Mouse (Mus musculus) hindbrain, embryonic 14.5 days (tissue): Measurements from ENCODE around the gene Ccdc170. TPM values are rescaled to one million over a fixed set of nuclear protein-coding genes. Genes with fewer than 3 reads are reported as not detected.
"Not testable (repeated sequence)": the region's sequence is repeated elsewhere in the genome, so short reads cannot be mapped to it uniquely, and the experiment has no call there.

Experiments
- ATAC-seq: fragments of 200-750 bp; cut with Nextera tagmentation; 2 replicates; pipeline ENCODE4 v1.8.0; 2017; ENCODE audit warnings: moderate number of reproducible peaks, mild to moderate bottlenecking, moderate TSS enrichment, moderate library complexity; ENCODE audit not compliant: low FRiP score
- DNase-seq: peaks from one replicate; pipeline ENCODE4 v3.0.0-alpha.2; 2015; ENCODE audit warnings: low spot score
- H3K27ac ChIP-seq: fragments of 300-500 bp; sonication (generic); 2 replicates; pipeline ENCODE4 v1.5.1; 2014; ENCODE audit warnings: mild to moderate bottlenecking, moderate library complexity
- H3K27me3 ChIP-seq: fragments of 300-500 bp; sonication (generic); 2 replicates; pipeline ENCODE4 v1.6.1; 2014; ENCODE audit warnings: mild to moderate bottlenecking, low read length, mixed read lengths; ENCODE audit not compliant: control insufficient read depth, insufficient read depth
- H3K36me3 ChIP-seq: fragments of 300-500 bp; sonication (generic); replicated peaks from 2 replicates; pipeline ENCODE4 v1.6.1; 2014; ENCODE audit not compliant: control insufficient read depth, insufficient read depth
- H3K4me1 ChIP-seq: fragments of 300-500 bp; sonication (generic); replicated peaks from 2 replicates; pipeline ENCODE4 v1.6.1; 2014; ENCODE audit warnings: antibody characterized with exemption, low read length, mixed read lengths; ENCODE audit not compliant: control insufficient read depth, insufficient read depth
- H3K4me2 ChIP-seq: fragments of 300-500 bp; sonication (generic); replicated peaks from 2 replicates; pipeline ENCODE4 v1.6.1; 2014; ENCODE audit warnings: mild to moderate bottlenecking, moderate library complexity
- H3K4me3 ChIP-seq: fragments of 300-500 bp; sonication (generic); replicated peaks from 2 replicates; pipeline ENCODE4 v1.5.1; 2014; ENCODE audit warnings: mild to moderate bottlenecking, low read length
- H3K9ac ChIP-seq: fragments of 300-500 bp; sonication (generic); 2 replicates; pipeline ENCODE4 v1.6.1; 2014
- H3K9me3 ChIP-seq: fragments of 300-500 bp; sonication (generic); 2 replicates; pipeline ENCODE4 v1.6.1; 2016; ENCODE audit warnings: low read length; ENCODE audit not compliant: control insufficient read depth
- WGBS: fragments of 180-500 bp; shearing (Covaris S2); extraction: QIAGEN DNeasy Blood & Tissue Kit; methylation state at CpG from one replicate; pipeline ENCODE4 v1.1.7; 2014; 5-methylcytosine and 5-hydroxymethylcytosine counted together
- polyA plus RNA-seq: library from polyadenylated mRNA; unstranded; fragments of >200 nt; fragmentation: Nextera tagmentation; extraction: Ambion mirVana; gene quantifications from 2 replicates; pipeline ENCODE4 v1.2.1, GENCODE M21; 2014

The Ccdc170 gene
- polyA plus RNA-seq, 1 experiment from 2014 or later: 0.70 TPM

DNA sequence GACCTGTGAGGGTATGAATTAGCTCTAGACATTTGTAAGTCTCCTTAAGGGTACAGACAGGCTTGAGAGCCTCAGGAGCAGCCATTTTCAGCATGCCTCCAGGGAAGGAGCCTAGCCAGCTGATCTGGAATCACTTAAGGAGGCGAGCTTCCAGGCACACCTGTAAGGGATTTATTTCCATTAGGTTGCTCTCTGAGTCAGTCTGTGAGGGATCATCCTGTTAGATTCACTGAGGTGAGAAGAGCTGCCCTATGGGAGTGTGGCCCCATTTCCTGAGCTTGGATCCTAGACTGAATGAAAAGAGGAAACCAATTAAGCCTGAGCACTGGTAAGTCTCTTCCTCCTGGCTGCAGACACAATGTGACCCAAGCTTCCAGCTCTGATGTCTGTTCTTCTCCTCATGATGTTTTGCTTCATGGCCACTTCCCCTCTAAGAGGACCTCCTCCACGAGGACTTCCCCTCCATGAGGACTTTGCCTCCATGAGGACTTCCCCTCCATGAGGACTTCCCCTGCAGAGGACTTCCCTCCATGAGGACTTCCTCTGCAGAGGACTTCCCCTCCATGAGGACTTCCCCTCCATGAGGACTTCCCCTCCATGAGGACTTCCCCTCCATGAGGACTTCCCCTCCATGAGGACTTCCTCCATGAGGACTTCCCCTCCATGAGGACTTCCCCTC lies 118.6 kb downstream of the Ccdc170 start:
- H3K27me3 ChIP-seq: no peaks in the 10 kb centered on the region
- H3K4me2 ChIP-seq: no peak overlapping the region
- no peaks in the 10 kb centered on the region for H3K9me3 ChIP-seq
- H3K4me1 ChIP-seq: no peaks in the 10 kb centered on the region
- no peaks in the 10 kb centered on the region for H3K36me3 ChIP-seq
- no peak overlapping the region for H3K9ac ChIP-seq
- no peak overlapping the region for H3K4me3 ChIP-seq
- no peak for DNase-seq
- H3K27ac ChIP-seq: no peak overlapping the region
- WGBS: 70% methylated on average over 2 of the region's 2 CpGs
- no peak for ATAC-seq

DNA sequence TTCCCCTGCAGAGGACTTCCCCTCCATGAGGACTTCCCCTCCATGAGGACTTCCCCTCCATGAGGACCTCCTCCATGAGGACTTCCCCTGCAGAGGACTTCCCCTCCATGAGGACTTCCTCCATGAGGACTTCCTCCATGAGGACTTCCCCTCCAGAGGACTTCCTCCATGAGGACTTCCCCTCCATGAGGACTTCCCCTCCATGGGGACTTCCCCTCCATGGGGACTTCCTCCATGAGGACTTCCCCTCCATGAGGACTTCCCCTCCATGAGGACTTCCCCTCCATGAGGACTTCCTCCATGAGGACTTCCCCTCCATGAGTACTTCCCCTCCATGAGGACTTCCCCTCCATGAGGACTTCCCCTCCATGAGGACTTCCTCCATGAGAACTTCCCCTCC lies 119.3 kb downstream of the Ccdc170 start:
- ATAC-seq, H3K27ac ChIP-seq, H3K4me2 ChIP-seq, H3K36me3 ChIP-seq, H3K4me1 ChIP-seq, H3K27me3 ChIP-seq, H3K4me3 ChIP-seq, H3K9me3 ChIP-seq, DNase-seq, H3K9ac ChIP-seq: not testable (repeated sequence)

DNA sequence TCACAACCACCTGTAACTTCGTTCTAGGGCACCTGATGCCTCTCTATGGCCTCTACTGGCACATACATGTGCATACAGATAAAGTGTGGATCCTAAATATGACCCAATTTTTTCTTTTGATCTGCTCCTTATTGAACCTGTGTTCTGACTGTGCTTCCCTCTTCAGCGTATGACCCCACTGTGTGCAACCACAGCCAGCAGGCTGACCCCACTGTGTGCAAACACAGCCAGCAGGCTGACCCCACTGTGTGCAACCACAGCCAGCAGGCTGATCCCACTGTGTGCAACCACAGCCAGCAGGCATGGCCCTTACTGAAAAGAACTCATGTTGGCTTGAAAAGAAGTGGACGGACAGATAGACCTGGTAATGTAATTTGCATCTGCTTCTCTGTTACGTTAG lies 120.2 kb downstream of the Ccdc170 start:
- no peak overlapping the region for H3K27ac ChIP-seq
- H3K36me3 ChIP-seq: no peaks in the 10 kb centered on the region
- no peaks in the 10 kb centered on the region for H3K4me1 ChIP-seq
- H3K4me2 ChIP-seq: no peak overlapping the region
- 80% methylated on average over 4 of the region's 4 CpGs for WGBS
- ATAC-seq: no peak
- no peak overlapping the region for H3K4me3 ChIP-seq
- no peaks in the 10 kb centered on the region for H3K9me3 ChIP-seq
- no peaks in the 10 kb centered on the region for H3K27me3 ChIP-seq
- no peak for DNase-seq
- H3K9ac ChIP-seq: no peak overlapping the region

DNA sequence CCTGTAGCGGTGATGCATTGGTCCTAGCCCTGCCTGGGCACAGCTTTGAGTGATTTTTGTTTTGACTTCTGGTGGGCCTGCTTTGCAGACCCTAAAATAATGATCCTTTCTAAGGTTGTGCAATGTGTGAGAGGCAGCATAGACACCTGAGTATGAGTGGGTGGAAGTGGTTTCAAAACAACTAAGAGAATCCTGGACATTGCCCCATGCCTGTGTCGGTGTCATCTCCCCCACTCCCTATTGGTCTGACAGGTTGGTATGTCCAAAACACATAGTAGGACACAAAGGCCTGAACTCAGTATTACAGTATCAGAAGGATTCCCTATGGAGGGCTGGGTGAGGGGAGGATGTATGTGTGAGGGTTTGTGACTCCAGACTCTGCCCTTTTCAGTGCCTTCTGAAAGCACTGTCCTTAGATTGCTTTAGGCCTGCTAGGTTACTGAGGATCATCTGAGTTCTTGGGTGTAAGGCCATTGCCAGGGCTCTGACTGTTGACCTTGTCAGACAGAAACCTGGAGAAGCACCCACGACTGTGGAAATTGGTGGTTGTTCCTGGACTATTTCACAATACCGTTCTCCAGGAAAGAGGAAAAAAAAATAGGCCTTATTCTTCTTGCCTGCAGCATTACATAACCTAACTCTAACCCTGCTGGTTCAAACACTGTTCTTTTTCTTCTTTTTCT lies 122.4 kb downstream of the Ccdc170 start:
- DNase-seq (no peak), ATAC-seq (no peak)
- no peaks in the 10 kb centered on the region for H3K9me3 ChIP-seq
- no peak overlapping the region for H3K27ac ChIP-seq
- no peak overlapping the region for H3K4me2 ChIP-seq
- WGBS: 88% methylated on average over 4 of the region's 4 CpGs
- H3K9ac ChIP-seq: no peak overlapping the region
- no peaks in the 10 kb centered on the region for H3K36me3 ChIP-seq
- H3K27me3 ChIP-seq: no peaks in the 10 kb centered on the region
- H3K4me1 ChIP-seq: no peaks in the 10 kb centered on the region
- no peak overlapping the region for H3K4me3 ChIP-seq

DNA sequence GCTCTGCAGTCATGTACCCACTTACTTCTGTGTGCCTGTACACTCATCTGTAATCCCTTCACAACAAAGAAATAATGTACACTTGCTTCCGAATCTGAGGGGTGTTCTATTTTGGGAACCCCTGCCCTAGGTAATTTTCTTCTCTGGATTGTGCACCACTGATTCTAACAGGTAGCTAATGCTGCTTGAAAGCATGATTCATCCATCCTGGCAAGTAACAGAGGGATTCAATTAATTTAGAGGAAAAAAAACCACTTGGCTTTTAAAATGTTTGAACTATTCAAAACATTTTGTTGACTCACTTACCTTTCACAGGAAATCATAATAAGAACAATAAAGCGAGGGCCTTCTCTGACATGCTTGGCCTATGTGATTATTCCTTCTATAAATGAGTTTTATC lies 127.9 kb downstream of the Ccdc170 start:
- H3K4me2 ChIP-seq: no peak overlapping the region
- no peaks in the 10 kb centered on the region for H3K27me3 ChIP-seq
- no peaks in the 10 kb centered on the region for H3K36me3 ChIP-seq
- WGBS: 92% methylated on average over 2 of the region's 2 CpGs
- DNase-seq (no peak), ATAC-seq (no peak)
- no peaks in the 10 kb centered on the region for H3K4me1 ChIP-seq
- no peak overlapping the region for H3K27ac ChIP-seq
- H3K4me3 ChIP-seq: no peak overlapping the region
- no peak overlapping the region for H3K9ac ChIP-seq
- H3K9me3 ChIP-seq: no peaks in the 10 kb centered on the region

DNA sequence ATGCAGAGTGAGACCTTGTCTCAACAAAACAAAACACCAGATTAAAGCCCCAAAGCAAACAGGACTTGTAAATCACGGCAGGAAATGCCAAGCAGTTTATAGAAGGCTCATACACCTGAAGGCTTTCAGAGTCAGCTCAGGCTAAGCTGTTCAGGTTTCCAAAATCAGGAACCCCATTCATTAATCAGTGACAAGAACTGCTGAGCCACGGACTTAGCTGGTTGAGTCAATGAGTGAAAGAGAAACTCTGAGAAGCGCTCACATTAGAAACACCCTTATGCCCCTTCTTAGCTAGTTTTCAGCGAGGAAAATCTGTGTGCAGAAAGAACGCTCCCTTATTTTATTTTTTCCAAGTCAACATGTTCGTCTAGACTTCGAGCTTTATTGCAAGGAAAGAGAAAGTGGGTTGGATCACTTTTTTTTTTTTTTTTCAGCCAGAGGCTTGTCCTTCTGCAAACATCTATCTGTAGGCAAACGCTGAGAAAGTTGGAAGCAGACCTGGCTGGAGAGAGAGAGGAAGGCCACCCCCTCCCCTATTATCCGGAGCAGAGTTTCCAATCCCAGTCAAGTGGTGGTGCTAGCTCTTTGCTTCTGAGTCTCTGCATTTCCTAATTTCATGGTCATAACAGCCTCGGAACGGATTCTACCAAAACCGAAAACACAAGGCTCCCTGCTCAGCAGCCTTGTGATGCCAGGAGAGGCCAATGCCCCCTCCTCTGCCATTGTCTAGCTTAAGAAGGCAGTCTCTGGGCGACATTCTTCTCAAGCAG lies 129.3 kb downstream of the Ccdc170 start, which contains the start of gene Esr1:
Gene Esr1 (plus strand): TSS at position 208 of the 770 bp plus-strand sequence.
- H3K4me3 ChIP-seq: no peak within 1 kb of the TSS
- WGBS: 50% methylated on average over 13 of the region's 13 CpGs
- no peaks in the 10 kb centered on the region for H3K4me1 ChIP-seq
- no peak for DNase-seq
- no peak within 1 kb of the TSS for H3K27ac ChIP-seq
- peak within 1 kb of the TSS; percentile 19; the same call in 1 of the 2 replicates for H3K4me2 ChIP-seq
- ATAC-seq: no peak
- H3K27me3 ChIP-seq: no peaks in the 10 kb centered on the region
- no peaks in the 10 kb centered on the region for H3K36me3 ChIP-seq
- no peaks in the 10 kb centered on the region for H3K9me3 ChIP-seq
- H3K9ac ChIP-seq: no peak within 1 kb of the TSS

Other genes starting within 250 kb of the Ccdc170 start
- 44.4 and 47.0 TPM in 2 replicates for gene Akap12, start 216.1 kb upstream of the Ccdc170 start, polyA plus RNA-seq
- 15.2 and 17.1 TPM in 2 replicates for gene Zbtb2, start 94.4 kb upstream of the Ccdc170 start, polyA plus RNA-seq
- 50.6 and 52.9 TPM in 2 replicates for gene Rmnd1, start 50.1 kb upstream of the Ccdc170 start, polyA plus RNA-seq
- 12.0 and 12.2 TPM in 2 replicates for gene Armt1, start 50.0 kb upstream of the Ccdc170 start, polyA plus RNA-seq
- 0.27 and 0.80 TPM in 2 replicates for gene Esr1, start 129.1 kb downstream of the Ccdc170 start, polyA plus RNA-seq